Mouse (Mus musculus): ENCODE data around the gene Zfp2.
A peak's percentile ranks its signal among the peaks of the same experiment; 100 is the strongest.

Gene Zfp2

GRCm38 (mm10) chr11:50915671-50916320 lies at the start of gene Zfp2:
Zfp2 (minus strand) TSS chr11:50916165.
- peak; percentile 95 for DNase-seq (ENCODE audit: low spot score)

- no peak for DNase-seq (ENCODE audit: low spot score)
Observed at GRCm38 (mm10) chr11:50964886-50965285, 48.9 kb upstream of the Zfp2 start.

DNA sequence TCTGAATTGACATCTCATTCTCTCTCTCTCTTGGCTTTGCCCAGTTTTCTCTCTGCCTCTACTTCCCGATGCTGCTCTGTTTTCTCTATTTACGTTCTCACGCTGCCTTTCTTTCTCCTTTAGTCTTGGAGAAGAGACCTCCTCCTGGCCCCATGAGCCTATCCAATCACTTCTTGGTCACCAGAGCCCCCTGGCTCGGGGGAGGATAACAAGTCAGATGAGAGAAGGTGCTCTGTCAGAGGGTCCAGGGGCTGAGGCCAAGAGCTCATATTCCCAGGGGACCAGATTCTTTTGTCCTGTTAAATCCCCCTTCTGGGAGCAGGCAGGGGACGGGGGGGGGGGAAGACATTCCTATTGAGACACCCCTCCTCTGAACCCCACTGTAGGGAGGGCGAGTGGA lies 37.7 kb upstream of the Zfp2 start, which contains the start of gene Prop1:
Prop1 (minus strand) TSS at position 101 of the 400 bp plus-strand sequence.
- DNase-seq (ENCODE audit: low spot score) = no peak

GRCm38 (mm10) chr11:50952290-50952689 lies 36.3 kb upstream of the Zfp2 start:
- DNase-seq (ENCODE audit: low spot score) = no peak

GRCm38 (mm10) chr11:50943506-50943905 lies 27.5 kb upstream of the Zfp2 start, which contains the start of gene 4933414I15Rik:
4933414I15Rik (minus strand) TSS chr11:50943765.
- DNase-seq (ENCODE audit: low spot score) = no peak

DNA sequence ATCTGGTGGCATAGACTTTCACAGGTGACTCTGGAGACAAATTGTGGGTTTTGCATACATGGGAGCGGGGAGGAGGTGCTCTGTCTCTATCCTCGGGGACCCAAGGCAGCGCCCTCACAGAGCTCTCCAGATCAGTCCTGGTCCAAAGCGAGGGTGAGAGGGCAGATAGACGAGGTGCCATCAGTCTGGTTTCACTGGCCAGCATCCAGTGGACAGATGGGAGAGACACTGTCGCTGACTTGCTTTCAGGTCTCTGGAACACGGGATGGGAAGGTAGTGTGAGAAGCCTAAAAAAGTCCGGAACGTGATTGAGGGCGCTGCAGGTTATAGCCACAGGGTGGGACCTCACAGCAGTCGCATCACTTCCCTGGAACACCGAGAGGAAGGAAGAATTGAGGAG lies 26.4 kb upstream of the Zfp2 start:
- no peak for DNase-seq (ENCODE audit: low spot score)

GRCm38 (mm10) chr11:50939621-50940366 lies 23.8 kb upstream of the Zfp2 start:
- DNase-seq (ENCODE audit: low spot score) = peak; percentile 87

DNA sequence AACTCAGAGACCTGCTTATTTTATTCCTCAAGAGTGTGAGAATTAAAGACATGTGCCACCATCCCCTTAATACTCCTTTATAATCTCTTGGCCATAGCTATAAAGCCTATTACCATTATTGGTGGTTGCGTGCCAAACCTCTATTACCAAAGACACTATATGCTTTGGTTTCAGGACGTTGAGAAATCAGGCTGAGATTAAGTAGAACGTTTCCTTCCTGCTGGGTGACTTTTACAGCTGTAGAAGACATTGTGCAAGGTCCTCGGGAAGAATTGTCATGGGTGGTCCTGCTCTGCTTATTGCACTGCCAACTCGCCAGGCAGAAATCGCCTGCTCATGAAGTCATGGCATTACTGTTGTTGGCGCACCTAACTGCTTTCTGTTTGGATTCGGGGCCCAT lies 22.5 kb upstream of the Zfp2 start:
- no peak for DNase-seq (ENCODE audit: low spot score)

GRCm38 (mm10) chr11:50932040-50932439 lies 16.1 kb upstream of the Zfp2 start:
- no peak for DNase-seq (ENCODE audit: low spot score)

- peak; percentile 87 for DNase-seq (ENCODE audit: low spot score)
Observed at GRCm38 (mm10) chr11:50931451-50931866, 15.5 kb upstream of the Zfp2 start, which contains the start of gene Zfp354b. Zfp354b (minus strand) TSS chr11:50931633.

DNA sequence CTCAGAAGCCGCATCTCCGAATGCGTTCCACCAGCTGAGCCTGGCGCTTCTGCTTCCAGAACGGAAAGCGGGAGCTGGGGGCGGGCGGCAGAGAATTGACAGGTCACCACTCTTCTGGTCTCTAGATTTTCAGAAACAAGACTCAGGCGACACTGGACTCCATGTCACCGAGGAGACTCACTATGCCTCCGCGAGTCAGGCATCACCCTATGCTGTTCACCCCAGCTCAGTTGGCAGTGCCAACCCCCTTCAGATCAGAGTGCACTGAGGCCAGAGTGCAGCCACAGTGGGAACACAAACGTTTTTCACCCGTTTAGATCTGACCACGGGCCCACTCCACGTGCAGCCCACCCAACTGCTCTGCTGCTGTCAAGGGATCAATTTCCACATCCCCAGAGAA lies 15.1 kb upstream of the Zfp2 start:
- DNase-seq (ENCODE audit: low spot score) = peak; percentile 11

- DNase-seq (ENCODE audit: low spot score) = peak; percentile 12
Observed at GRCm38 (mm10) chr11:50930469-50931014, 14.6 kb upstream of the Zfp2 start.

- DNase-seq (ENCODE audit: low spot score) = no peak
Observed at GRCm38 (mm10) chr11:50914461-50914860, 1.5 kb downstream of the Zfp2 start.

DNA sequence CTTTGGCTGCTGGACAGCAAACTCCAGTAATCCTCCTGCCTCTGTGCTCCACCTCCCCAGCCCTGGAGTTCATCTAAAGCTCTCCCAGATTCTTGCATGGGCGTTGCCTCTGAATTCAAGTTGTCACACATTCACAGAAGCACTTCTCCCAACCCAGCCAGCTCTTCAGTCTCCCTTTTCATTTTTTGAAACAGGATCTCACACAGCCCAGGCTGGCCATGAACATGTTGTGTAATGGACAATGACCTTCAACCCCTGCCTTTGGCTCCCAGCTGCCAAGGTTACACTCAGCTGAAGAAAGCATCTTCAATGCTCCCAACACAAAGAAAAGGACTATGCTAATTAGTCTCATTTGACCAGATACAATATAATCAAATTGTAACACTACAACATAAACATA lies 2.7 kb downstream of the Zfp2 start:
- no peak for DNase-seq (ENCODE audit: low spot score)

- no peak for DNase-seq (ENCODE audit: low spot score)
Observed at GRCm38 (mm10) chr11:50908136-50908535, 7.8 kb downstream of the Zfp2 start.

DNA sequence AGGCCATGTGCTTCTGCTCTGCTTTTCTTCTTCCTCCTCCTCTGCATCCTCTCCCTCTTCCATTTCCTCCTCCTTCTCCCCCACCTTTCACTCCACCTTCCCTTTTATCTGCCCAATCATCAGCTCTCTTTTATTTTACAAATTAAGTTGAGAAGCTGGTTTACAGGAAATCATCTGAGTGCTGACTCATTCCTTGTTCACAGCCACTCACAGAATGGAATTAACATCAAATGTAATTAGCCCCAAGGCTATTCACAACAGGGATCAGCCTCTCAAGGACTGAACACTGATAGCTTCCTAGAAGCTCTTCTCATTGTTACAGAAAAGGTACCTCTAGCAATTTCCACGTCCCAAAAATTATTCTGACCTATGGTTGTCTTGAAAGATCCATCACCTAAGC lies 18.6 kb downstream of the Zfp2 start:
- no peak for DNase-seq (ENCODE audit: low spot score)

- peak; percentile 38 for DNase-seq (ENCODE audit: low spot score)
Observed at GRCm38 (mm10) chr11:50892441-50892840, 23.5 kb downstream of the Zfp2 start.

DNA sequence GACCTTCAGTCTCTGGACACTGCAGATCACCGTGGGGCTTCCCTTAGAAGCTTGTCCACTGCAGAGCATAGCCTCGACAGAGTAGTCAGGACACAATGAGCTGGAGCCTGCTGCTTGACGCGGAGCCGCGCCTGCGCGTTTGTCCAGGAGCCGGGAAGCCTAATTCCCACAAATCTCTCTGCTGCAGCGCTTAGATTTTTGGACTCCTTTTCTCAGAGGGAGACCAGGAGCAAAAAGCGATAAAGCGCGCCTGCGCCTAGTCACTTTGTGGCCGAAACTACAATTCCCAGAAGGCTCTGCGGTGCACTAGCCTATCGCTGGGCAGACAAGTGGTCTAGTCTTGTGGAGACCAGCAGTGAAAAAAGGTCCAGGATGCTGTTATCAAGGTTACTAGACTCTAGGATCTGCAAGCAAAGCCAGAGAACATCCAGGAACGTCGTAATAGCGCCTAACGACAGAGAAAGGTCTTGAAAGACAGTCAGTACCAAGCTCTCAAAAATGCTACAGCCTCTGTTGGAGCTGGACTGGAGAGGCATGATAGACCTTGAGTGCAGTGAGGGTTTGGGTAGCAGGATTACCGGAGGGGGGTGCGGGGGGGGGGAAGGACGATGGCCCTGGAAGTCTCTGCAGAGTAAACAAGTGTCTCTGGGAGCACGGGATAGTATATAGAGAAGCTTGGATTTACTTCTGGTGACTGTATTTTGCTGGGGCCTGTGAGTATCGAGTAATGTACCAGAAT lies 28.4 kb downstream of the Zfp2 start, which contains the start of gene Zfp454:
Zfp454 (minus strand) TSS at position 262 of the 739 bp plus-strand sequence.
- DNase-seq (ENCODE audit: low spot score) = peak; percentile 96

DNA sequence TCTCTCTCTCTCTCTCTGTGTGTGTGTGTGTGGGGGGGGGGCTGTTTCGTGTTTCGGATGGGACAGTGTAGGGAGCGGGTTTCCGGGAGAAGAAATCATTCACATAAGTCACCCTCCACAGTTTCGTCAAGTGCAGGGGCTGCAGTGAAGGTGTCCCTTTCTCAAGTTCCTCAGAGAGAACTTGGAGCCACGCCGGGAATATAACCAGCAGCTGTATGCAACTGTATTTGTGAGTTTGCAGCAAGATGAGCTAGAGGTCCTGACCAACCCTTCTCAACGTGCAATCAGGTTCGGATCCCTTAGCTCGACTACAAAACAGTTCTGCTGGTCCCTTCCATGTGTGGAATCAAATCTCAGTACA lies 29.1 kb downstream of the Zfp2 start:
- DNase-seq (ENCODE audit: low spot score) = peak; percentile 15

DNA sequence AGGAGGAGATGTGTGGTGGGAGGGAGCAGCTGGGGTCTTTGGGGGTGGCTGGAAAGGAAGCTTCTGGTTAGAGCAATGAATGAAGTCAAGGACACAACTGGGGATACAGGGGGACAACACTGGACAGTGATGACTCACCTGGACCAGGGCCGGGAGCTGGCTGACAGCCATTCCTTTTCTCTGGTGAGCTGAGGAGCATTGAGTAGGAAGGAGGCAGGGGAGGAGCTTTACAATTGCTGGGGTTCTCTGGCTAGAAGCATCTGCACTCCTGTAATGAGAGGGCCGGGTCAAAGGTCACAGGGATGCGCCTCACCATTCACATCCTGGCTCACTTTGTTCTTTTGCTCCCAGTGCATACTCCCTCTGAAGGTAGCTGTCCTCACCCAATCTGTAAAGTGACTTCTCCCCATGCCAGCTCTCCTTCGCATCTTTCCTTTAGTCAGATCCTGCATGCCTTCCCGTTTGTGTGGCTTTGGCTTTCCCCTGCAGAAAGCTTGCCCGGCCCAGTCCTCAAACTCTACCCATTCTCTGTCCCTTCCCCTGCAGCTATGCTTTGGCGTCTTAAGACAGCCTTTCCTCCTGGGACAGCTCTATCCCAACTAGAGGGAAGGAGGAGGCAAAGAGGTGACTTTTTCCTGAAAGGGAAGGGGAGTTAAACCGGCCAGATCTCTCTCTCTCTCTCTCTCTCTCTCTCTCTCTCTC lies 29.6 kb downstream of the Zfp2 start:
- peak; percentile 28 for DNase-seq (ENCODE audit: low spot score)

DNA sequence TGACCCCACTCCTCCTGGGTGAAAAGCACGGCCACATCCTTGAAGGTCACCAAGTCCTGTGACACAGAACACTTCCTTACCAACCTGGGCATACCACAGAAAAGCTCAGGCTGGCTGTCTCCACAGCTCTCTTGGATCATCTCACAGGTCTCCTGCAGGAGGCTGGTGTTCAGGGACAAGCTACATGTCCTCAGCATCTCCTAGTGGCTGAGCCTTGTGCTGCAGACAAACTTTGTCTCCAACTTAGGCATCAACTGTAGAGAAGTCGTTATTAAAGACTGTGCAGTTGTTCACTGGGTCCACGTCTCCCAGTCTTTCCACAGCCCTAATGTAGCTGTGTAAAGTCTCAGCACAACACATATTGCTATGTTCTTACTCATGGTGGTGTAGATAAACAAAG lies 32.2 kb downstream of the Zfp2 start:
- DNase-seq (ENCODE audit: low spot score) = no peak

- DNase-seq (ENCODE audit: low spot score) = no peak
Observed at GRCm38 (mm10) chr11:50878641-50879040, 37.3 kb downstream of the Zfp2 start.

Data from embryo, embryonic 10 days (tissue).